20 mouse cellular contexts compared by ENCODE assay signal in genomic region chr7:144979814-144980213, GRCm38 (mm10). TPM values are rescaled to one million over a fixed set of nuclear protein-coding genes. Genes with fewer than 3 reads are reported as not detected.
DNase-seq lines count a peak whose midpoint lies in the region; ATAC-seq and TF ChIP-seq lines count a peak whose summit lies in the region.
"Had no signal": no experiment of that assay in that cellular context is flagged by ENCODE, and none has a peak within 500 bp of the region (broad histone marks: within the 10 kb centered on the region; RNA-seq: fewer than 3 reads in every experiment).

No protein-coding gene starts in this region.

- TF ChIP-seq EP300 in lung, postnatal 0 days (IDR thresholded peaks at IDR 0.05): no peak

- no peaks in the 10 kb centered on the region for H3K36me3 ChIP-seq in lung, postnatal 0 days (ENCODE audit: insufficient read depth, low read length)
- H3K36me3 ChIP-seq: hindbrain, embryonic 15.5 days; liver, embryonic 13.5 days; midbrain, embryonic 10.5 days had no signal

- H3K9me3 ChIP-seq in lung, postnatal 0 days (ENCODE audit: low read length): no peaks in the 10 kb centered on the region
- H3K9me3 ChIP-seq: forebrain, embryonic 13.5 days; hindbrain, embryonic 15.5 days; liver, embryonic 13.5 days; midbrain, embryonic 10.5 days had no signal

- no peaks in the 10 kb centered on the region for H3K4me1 ChIP-seq in lung, postnatal 0 days (ENCODE audit: insufficient read depth, low read depth, low read length)
- H3K4me1 ChIP-seq: forebrain, embryonic 13.5 days; hindbrain, embryonic 15.5 days had no signal

- no peak overlapping the region for H3K27ac ChIP-seq in lung, postnatal 0 days (ENCODE audit: low read length)
- H3K27ac ChIP-seq: forebrain, embryonic 13.5 days; heart, adult 2 months; hindbrain, embryonic 15.5 days; liver, embryonic 13.5 days; midbrain, embryonic 10.5 days had no signal

- DNase-seq in heart, adult 11 months: peak; percentile 95
- DNase-seq in heart, adult 8-10 months (ENCODE audit: low spot score): no peak
- peak; percentile 24 for DNase-seq in T-cell, adult 2 months (ENCODE audit: low spot score)
- no peak for DNase-seq in lung, postnatal 0 days (ENCODE audit: low spot score)
- DNase-seq in thymus, postnatal 0 days (ENCODE audit: low spot score): peak; percentile 36
- no peak for DNase-seq in urinary bladder, postnatal 4 days (ENCODE audit: low spot score in 2 of 2)
- no peak for DNase-seq in adrenal gland, postnatal 25 days
- DNase-seq in cerebellum, postnatal 4 days (ENCODE audit: low spot score in 2 of 2): no peak
- DNase-seq: cerebellum, adult 11 months; embryo, embryonic 11 days; kidney, postnatal 25 days; left cerebral cortex, postnatal 4 days; liver, embryonic 13.5 days; retina, postnatal 1 day had no signal

- WGBS in lung, postnatal 0 days: 28% methylated on average over 5 of the region's 5 CpGs

- 0 out of 2 replicates have a peak, but pooled peaks have one; percentile 41 for ATAC-seq in lung, postnatal 0 days
- ATAC-seq: forebrain, embryonic 13.5 days; intestine, postnatal 0 days; Patski had no signal

- no peak overlapping the region for H3K9ac ChIP-seq in lung, postnatal 0 days (replicated peaks; ENCODE audit: low read depth)
- H3K9ac ChIP-seq: forebrain, embryonic 13.5 days; hindbrain, embryonic 15.5 days; liver, embryonic 13.5 days had no signal

- no peaks in the 10 kb centered on the region for H3K27me3 ChIP-seq in lung, postnatal 0 days (replicated peaks; ENCODE audit: insufficient read depth, low read length)
- H3K27me3 ChIP-seq: forebrain, embryonic 13.5 days; hindbrain, embryonic 15.5 days; liver, embryonic 13.5 days; Patski had no signal

- H3K4me2 ChIP-seq in lung, postnatal 0 days (replicated peaks; ENCODE audit: low read depth, low read length): no peak overlapping the region
- H3K4me2 ChIP-seq: forebrain, embryonic 13.5 days; hindbrain, embryonic 15.5 days; liver, embryonic 13.5 days had no signal

- no peak overlapping the region for H3K4me3 ChIP-seq in lung, postnatal 0 days (ENCODE audit: low read depth, low read length)
- H3K4me3 ChIP-seq: forebrain, embryonic 13.5 days; heart, adult 2 months; hindbrain, embryonic 15.5 days; liver, embryonic 13.5 days; midbrain, embryonic 10.5 days had no signal

- TF ChIP-seq CTCF in lung, postnatal 0 days (IDR thresholded peaks at IDR 0.05): no peak

RNA-seq across cellular contexts. Expression of gene Ccnd1, which starts 40.1 kb away (rescaled TPM):
- 10 to 100 TPM; 30.1 to 64.0 (median 45.1) TPM for total RNA-seq in heart, adult 8-10 months (2022)
- 68.4 and 75.5 TPM in 2 replicates for polyA plus RNA-seq in lung, postnatal 0 days (2015; fragmentation: Nextera tagmentation; extraction: Ambion mirVana)
- 7.4 and 10.0 TPM in 2 replicates for polyA plus RNA-seq in thymus, postnatal 0 days (2015; fragmentation: Nextera tagmentation; extraction: Ambion mirVana)
- total RNA-seq in adrenal gland, postnatal 25 days (2021): 111 and 117 TPM in 2 replicates

Comparison
In these comparisons a context has a peak if more than half of its experiments do, and no peak if none do; other contexts are left out.
1. DNase-seq: peak in heart, adult 11 months (single experiment), T-cell, adult 2 months (single experiment) and thymus, postnatal 0 days (single experiment); none in heart, adult 8-10 months (single experiment), lung, postnatal 0 days (single experiment), urinary bladder, postnatal 4 days (0 of 2), adrenal gland, postnatal 25 days (single experiment) and cerebellum, postnatal 4 days (0 of 2).